Mouse (Mus musculus): ENCODE results near the gene Grk1. TPM values are rescaled to one million over a fixed set of nuclear protein-coding genes. Genes with fewer than 3 reads are reported as not detected.

Grk1 gene
- total RNA-seq, 2 experiments from 2014 or later, result not detected

DNA sequence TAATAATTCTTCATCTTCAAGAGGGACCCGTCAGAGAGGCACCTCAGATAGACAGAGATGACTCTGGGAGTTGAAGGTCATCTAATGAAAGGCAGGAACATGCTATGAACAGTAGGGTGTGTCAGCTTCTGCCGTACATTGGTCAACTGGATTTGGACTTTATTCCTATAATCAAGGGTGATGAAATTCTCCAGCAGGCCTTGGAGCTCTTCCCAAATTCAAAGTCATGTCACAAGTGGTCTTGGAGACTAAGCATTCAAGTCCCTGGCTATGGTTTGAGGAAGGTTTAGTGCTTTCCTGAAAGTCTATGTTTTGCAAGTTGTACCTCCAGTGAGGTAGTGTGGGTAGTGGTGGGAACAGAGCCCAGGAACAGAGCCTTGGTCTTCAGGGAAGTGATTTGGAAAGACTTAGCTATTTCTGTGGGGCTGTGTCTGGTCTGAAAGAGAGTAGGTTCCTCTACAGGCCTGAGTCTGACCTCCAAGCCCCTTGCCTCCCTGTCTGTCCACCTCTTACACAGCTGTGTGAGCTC is 14.3 kb downstream of the Grk1 start:
- intact Hi-C loops (cut with DNase I), result loop anchor here (10.0 kb wide), 1 partner anchor 336 kb away; the partner anchor contains the start of gene Cdc16
- DNase-seq (ENCODE audit: low spot score in 2 of 2), result peak in 1 of 2 experiments; percentile 45

DNA sequence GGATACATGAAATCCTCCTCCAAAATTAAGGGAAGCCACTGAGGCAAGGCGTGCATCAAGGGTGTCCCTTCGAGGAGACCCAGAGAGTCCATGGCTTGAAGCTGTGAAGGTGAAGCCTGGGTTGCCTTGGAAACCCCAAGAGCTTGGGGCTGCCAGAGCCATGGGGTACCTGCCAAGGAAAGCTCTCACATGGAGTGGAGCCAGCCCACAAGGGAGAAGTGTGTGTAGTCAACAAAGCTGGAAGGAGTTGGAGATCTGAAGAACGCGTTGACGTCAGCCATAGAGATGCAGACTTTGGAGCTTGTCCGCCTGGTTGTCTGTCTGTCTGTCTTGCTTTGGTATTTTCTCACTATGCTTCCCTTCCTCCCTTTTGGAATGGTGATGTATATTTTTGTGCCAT is 16.1 kb downstream of the Grk1 start:
- peak in 1 of 2 experiments; percentile 16 for DNase-seq (ENCODE audit: low spot score in 2 of 2)
- intact Hi-C loops (cut with DNase I), result no loop called here

DNA sequence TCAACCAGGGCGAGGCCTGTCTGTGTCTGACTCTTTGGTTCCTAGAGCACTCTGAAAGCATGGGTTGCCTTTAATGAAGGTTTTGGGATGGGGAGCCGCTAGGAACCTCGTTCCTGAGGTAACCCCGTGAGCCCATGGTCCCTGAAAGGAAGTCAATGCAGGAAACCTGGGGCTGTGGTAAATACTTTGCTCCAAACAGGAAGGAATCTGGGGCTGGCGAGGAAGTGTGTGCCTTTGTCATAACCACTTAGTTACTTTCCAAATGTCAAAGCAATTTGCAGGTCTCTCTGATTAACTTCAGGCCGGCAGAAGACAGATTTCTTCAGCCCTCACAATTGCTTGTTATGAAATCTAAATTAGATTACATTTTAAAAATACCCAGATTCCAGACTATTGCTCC is 22.5 kb downstream of the Grk1 start:
- intact Hi-C loops (cut with DNase I), result no loop called here
- DNase-seq (ENCODE audit: low spot score in 2 of 2), result no peak

DNA sequence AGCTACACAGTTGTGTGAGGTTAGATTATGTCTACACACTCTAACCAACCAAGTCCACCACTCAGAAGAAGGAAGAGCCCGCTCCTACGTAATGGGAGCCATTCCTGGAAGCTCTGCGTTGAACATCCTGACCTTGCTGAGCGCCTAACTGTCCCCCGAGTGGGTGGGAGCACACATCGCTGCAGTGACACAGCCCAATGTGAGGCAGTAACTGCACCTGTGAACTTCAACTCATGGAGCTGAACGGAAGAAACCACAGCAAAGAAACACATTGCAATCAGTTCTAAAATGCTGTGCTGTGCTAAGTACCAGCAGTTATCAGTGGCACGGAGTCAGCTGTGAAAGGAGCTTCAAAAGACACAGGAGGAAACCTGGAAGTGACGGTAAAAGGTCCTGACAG is 23.3 kb downstream of the Grk1 start:
- intact Hi-C loops (cut with DNase I), result no loop called here
- no peak for DNase-seq (ENCODE audit: low spot score in 2 of 2)

DNA sequence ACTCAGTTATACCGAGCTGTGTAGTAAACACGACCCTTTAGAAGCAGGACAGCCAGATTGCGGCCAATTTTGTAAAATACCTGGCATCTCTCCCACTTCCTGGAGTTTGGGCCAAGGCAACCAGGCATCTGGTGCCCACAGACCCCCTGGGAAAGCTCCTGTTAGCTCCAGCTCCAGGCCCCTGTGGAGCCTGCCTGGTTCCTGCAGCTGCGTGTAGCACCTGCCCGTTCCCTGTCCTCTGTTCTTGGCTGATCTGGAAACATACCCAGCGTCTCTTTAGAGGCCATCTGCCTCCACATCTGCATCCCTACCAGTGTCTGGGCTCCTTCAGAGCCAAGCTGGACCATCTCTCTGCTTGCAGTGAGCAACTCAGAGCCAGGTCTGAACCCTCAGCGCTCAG is 25.5 kb downstream of the Grk1 start:
- intact Hi-C loops (cut with DNase I), result no loop called here

DNA sequence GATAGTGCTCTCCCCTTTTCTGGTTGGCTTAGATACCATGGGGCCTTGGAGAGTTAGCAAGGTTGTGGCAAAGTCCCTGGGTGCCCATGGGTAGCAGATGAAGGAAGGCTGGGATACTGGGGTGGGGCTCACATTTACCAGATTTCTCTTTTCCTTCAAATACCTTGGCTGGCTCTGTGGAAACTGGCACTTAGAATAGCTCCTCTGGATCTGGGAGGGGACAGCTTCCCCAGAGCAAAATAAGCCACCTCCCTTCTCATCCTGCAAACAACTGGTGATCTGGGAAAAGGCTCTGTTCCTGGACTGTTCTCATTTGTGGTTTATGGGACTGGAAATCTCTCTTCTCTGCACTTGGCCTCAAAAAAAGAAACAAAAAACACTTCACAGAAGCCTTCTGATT is 26.0 kb downstream of the Grk1 start:
- DNase-seq (ENCODE audit: low spot score in 2 of 2), result no peak
- intact Hi-C loops (cut with DNase I), result no loop called here

More for the DNA sequence above, 25.5 kb downstream of the Grk1 start:
- no peak for DNase-seq (ENCODE audit: low spot score in 2 of 2)

DNA sequence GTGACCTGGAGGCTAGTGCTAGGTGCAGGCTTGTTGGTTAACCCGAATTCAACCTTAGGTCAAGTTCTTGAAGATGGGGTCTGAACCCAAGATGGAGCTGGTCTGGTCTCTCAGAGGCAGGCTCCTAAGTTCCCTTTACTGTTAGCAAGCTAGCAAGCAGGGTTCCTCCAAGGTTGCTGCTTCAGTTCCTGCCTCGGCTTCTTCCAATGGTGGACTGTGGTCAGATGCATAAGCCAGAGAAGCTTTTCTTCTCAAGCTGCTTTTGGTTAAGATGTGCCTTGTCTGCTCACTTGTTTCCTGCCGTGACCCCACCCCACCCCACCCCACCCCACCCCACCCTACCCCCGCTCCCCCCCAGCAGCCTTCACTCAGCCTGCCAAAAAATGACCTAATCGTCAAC is 28.2 kb downstream of the Grk1 start:
- intact Hi-C loops (cut with DNase I), result no loop called here
- no peak for DNase-seq (ENCODE audit: low spot score in 2 of 2)

DNA sequence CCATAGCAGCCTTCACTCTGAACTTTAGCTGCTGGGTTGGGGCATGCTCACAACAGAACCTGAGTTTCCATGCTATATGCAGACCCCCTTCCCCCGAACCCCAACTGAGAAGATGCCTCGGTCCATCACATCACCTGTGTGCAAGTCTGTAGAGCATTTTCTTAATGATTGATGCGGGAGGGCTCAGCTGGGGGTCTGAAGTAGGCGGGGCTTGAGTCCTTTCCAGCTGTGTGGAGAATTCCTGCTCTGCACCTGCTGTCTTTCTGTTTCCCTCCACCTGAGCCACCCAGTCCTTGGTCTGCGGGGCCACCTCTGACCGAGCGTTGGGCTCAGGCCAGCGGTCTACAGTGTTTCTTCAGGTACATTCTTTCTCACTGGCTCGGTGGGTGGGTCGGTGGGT is 30.0 kb downstream of the Grk1 start, which contains the start of gene Tmem255b:
TSS of gene Tmem255b (plus strand) at position 301 of the 400 bp plus-strand sequence.
- no peak for DNase-seq (ENCODE audit: low spot score in 2 of 2)
- intact Hi-C loops (cut with DNase I), result no loop called here

DNA sequence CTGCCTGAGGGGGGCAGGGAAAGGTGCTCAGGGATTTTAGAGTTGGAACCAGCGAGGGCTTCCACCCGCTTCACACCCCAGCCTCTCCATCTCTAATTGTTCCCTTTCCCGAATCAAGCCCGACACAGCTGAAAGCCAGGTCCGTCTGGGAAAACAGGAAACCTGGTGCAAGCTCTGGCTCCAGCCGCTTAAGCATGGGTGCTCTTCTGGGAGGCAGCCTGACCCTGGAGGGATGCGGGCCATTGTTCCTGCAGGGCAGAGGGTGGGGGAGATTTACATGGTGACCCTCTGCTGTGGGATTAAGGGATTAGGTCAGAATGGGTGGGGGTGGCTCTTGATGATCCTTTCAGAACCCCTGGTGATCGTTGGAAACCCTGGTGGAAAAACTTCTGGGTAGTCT is 31.2 kb downstream of the Grk1 start:
- intact Hi-C loops (cut with DNase I), result no loop called here
- DNase-seq (ENCODE audit: low spot score in 2 of 2), result no peak

DNA sequence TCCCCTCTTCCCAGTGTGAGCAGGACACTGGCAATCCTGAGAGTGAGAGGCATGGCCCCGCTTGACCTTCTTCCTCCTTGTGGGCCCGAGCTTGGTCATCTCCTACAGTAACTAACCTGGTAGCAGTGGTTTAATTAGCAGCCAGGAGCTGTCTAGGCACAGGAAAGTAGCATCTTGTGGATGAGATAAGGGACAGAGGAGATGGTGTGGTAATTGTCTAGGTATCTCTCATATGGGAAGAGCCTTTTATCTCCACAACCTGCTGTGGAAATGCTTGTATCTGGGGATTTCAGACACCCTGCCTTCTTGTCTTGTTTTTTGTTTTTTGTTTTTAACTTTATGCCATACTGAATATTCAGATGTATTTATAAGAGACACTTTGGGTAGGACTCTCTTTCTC is 32.6 kb downstream of the Grk1 start:
- intact Hi-C loops (cut with DNase I), result no loop called here
- no peak for DNase-seq (ENCODE audit: low spot score in 2 of 2)

DNA sequence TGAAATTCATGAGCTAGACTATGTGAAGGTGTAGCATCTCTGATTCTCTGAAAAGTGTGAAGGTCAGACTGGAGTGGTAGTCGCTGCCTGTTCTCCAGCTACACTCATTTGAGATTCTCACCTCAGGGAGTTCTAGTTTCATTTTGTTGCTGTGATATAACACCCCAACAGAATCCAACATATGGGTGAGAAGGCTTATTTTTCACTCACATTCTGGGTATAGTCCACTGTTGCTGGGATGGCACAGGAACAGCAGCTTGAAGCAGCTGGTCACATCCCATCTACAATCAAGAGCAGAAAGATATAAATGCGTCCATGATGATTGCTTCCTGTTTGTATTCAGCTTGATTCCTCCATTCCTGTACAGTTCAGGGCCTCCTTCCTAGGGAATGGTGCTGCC is 37.3 kb downstream of the Grk1 start:
- DNase-seq (ENCODE audit: low spot score in 2 of 2), result no peak
- intact Hi-C loops (cut with DNase I), result no loop called here

DNA sequence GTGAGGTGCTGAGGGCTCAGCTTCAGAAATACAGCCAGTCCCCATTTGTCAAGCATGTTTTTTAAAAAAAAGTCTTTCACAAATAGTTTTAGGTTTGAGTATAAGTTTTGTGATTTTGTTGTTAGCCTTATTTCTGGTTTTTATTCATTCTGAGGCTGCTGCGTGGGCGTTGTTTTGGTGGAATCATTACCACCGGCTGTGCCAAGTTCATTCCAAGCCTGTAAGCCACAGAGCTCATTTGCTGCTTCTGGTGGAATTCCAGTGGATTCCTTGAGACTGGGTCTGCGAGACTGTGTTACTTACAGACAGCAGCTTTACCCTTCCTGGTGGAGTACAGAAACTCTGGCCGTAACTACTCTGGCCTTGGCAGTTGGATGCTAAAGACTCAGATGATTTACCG is 41.6 kb downstream of the Grk1 start:
- intact Hi-C loops (cut with DNase I), result no loop called here
- no peak for DNase-seq (ENCODE audit: low spot score in 2 of 2)

DNA sequence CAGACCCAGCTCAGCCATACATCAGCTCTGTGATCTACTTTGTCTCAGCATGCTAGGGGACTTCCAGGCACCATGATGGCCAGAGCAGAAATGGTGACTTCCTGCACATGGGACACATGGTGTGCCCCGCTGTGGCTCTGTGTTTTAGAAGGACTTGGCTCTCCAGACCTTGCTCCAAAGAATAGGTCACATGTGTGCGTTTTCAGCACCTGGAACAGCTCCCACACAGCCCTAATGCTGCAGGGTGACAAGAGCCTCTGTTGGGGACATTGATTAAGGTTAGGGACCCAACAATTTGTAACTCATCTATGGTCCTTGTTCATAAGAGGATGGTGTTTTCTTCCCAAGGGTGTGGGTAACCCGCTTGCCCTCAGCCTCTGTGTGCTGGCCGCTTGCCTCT is 43.3 kb downstream of the Grk1 start:
- intact Hi-C loops (cut with DNase I), result no loop called here
- DNase-seq (ENCODE audit: low spot score in 2 of 2), result no peak

DNA sequence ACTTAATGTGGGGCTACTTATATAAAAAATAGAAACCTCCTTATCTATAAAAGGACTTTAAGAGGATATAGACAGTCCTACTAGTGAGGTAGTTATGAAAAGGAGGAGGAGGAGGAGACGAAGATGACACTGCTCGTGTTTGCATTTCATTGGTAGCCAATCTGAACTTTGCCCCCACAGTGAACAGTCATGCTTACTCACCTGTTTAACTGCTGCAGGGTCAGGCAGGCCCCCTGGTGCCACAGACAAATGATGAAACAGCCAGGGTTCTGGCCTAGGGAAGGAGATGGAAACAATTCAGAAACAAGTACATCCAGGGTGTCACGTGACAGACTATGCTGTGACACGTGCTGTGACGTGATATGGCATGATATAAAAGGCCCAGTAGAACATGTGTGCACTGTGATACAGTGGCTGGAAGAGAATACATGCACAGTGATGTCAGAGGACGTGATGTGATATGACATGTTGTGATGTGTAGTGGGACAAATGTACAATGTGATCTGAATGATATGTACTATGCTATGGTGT is 46.9 kb downstream of the Grk1 start:
- intact Hi-C loops (cut with DNase I), result no loop called here
- DNase-seq (ENCODE audit: low spot score in 2 of 2), result no peak

DNA sequence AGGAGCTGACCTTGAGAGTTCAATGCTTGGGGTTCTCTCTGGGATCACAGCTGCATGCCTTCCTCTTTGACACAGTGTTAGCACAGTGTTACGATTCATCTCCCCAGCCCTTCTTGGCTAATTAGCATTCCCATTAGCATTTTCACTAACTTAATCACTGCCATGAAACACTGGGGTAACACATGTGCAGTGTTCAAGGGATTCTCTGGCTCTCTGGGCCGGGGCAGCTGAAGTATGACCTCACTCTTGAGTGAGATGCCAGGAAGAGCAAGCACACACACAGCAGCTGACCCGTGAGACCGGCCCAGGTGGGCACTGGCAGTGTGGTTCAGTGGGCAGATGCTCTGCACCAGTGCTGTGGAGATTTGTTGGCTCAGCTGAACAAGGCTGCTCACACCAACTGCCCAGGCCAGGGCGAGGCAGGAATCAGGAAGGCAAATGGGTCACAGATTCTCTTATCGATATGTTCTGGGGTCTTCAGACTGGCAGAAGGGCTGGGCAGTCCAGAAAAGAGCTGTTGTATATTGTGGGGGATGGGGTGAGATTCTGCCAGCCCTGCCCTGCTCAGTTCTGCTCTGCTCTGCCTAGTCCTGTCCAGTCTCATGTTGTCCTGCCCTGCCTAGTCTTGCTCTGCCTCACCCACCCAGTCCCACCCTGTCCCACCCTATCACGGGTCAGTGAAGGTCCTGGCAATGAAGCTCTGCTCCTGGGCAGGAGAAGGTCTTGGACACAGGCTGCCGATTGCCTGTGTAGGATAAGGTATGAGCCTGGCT is 49.6 kb downstream of the Grk1 start:
- intact Hi-C loops (cut with DNase I), result no loop called here
- no peak for DNase-seq (ENCODE audit: low spot score in 2 of 2)

DNA sequence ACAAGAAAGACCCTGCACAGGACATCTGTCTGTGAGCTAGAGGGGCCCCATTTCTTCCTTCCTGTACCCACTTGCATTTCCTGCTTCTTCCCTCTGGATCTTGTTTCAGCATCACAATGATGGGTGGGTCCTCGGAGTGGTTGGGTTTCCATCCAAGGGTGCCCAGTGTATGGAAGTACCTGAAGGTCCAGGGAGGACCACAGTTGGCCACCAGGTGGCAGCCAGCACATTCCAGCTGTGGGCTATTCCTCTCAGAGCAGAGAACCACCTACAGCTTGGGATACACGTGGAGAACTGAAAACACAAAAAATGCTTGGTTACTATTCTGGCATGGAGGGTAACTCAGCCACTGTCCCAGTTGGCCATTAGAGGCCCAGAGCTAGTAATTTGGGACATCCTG is 50.4 kb downstream of the Grk1 start:
- DNase-seq (ENCODE audit: low spot score in 2 of 2), result no peak
- intact Hi-C loops (cut with DNase I), result no loop called here

DNA sequence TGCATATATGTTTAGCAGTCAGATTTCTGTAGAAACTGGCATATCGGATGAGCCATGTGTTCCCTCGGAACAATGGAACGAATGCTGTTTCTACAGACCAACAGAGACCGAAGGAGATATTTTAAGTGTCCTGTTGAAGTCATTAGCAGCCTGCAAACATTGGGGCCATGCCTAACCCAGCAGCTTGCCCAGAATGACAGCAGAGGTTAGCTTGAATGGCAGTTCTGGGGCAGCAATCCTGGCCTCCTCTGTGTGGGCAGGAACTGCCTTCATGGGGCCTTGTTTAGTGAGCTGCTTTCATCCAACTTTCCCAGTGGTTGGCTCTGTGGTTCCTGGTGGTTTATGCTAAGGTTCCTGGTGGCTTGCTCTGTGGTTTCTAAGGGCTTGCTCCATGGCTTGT is 54.5 kb downstream of the Grk1 start:
- DNase-seq (ENCODE audit: low spot score in 2 of 2), result no peak
- intact Hi-C loops (cut with DNase I), result no loop called here

DNA sequence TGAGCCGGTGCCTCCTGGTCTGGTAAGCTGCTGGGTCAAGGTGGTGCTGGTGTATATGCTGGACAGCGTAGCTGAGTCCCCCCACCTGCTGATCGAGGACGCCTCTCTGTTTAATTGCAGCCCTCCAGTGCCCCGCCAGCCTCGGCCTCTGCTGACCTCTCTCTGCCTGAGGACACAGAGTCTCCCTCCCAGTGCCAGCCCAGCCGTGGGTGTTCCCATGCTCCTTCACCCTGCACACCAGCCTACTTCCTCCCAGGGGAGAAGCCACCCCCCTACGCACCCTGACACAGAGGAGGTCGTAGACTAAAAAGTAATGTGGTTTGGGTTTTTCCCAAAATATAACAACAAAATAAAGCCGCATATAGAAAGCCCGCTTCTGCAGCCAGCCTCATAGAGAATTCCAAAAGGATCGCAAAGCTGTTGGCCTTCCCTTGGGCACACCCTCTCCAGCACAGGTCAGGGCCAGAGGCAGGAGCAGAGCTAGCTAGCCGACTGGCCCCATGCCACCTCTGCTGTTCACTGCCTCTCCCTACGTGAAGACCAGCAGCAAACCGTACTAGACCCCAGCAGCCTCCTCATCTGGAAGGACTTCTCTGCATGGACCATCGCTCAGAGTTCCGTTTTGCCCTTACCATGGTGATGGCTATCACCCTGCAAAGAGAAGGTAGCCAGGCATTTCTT is 56.3 kb downstream of the Grk1 start:
- intact Hi-C loops (cut with DNase I), result no loop called here
- no peak for DNase-seq (ENCODE audit: low spot score in 2 of 2)

DNA sequence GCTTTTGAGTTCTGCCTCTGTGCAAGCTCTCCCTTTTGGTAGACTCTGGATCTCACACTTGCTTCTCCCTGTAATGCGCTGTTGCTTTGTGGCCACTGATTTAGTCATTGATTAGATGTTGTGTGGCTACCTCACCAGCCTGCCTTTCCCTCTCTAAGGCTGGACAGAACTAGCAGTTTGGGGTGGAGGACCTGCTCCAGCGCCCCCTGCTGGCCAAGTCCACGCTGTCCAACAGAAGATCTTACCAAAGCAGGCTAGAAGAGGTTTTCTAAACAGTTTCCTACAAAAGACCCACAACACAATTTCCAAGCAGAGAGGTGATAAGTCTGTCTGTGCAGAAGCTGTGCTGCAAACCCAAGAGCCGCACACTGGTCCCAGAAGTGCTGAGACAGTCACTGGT is 57.0 kb downstream of the Grk1 start:
- peak; percentile 65 to 73 for DNase-seq (ENCODE audit: low spot score in 2 of 2)
- intact Hi-C loops (cut with DNase I), result loop anchor here (2.0 kb wide), 1 partner anchor 49 kb away; no protein-coding TSS in a partner anchor

DNA sequence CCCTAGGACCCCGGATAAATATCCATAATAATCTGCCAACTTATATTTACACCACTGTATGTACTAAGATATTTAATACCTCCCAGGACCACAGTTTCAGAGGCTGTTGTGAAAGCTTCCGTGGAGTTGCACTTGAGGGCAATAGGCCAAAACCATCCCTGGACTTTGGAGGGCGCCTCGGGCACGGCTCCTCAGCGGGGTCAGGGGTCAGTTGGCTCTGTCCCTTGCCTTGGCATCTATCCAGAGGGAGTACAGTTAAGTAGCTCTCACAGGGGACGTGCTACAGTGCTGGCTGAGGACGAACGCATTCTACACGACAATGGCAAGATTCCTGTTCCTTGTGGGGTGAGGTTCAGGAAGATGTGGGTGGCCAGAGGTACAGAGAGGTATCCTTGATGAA is 57.5 kb downstream of the Grk1 start:
- DNase-seq (ENCODE audit: low spot score in 2 of 2), result no peak
- intact Hi-C loops (cut with DNase I), result loop anchor here (2.0 kb wide), 1 partner anchor 50 kb away; no protein-coding TSS in a partner anchor

DNA sequence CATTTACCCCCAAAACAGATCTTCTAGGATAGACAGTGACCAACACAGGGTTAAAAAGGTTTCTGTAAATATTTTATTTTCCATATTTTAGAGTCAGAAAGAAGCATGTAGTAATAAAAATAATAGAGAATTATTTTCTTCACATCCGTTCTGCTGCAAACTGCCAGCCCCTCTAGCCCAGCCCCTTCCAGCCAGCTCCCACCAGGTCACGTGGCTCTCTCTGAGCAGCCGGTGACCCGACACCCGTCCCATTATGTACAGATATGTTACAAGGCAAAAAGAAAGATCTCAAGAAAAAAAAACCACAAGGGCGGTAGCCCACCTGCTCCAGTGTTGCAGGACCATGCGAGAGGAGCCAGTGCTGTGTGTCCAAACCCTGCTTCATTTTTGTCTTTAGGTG is 60.4 kb downstream of the Grk1 start:
- intact Hi-C loops (cut with DNase I), result no loop called here

More for the DNA sequence above, 60.4 kb downstream of the Grk1 start:
- no peak for DNase-seq (ENCODE audit: low spot score in 2 of 2)

Measured in left cerebral cortex, postnatal 36 days (tissue).